Mouse (Mus musculus) brain, embryonic 14.5 days (tissue): ENCODE data around the gene Ubn1.

Experiments used
- CTCF ChIP-seq: fragments of 200-500 bp; IDR thresholded peaks from 2 replicates; pipeline ENCODE4 v1.5.1; 2012; ENCODE audit warnings: inconsistent platforms, mild to moderate bottlenecking, moderate library complexity, borderline replicate concordance; ENCODE audit not compliant: insufficient read depth, insufficient read length; ENCODE audit errors: extremely low read depth
- POLR2A ChIP-seq: fragments of 200-500 bp; IDR thresholded peaks from 2 replicates; pipeline ENCODE4 v1.6.1; 2012; ENCODE audit warnings: mild to moderate bottlenecking, inconsistent platforms, borderline replicate concordance; ENCODE audit not compliant: poor library complexity, insufficient read depth, insufficient read length, severe bottlenecking; ENCODE audit errors: extremely low read depth

GRCm38 (mm10) chr16:5134623-5135330 is 84.9 kb downstream of the Ubn1 start:
- TF ChIP-seq POLR2A (no peak), CTCF (no peak)
